Mouse (Mus musculus) cerebellum, adult 2 months (tissue): ENCODE data around the gene Vmn1r9.

Experiments used
- CTCF ChIP-seq: fragments of 200-500 bp; IDR thresholded peaks from 2 replicates; pipeline ENCODE4 v1.5.1; 2011; ENCODE audit warnings: low read depth, mild to moderate bottlenecking, control low read depth, low read length, moderate library complexity, borderline replicate concordance; ENCODE audit not compliant: insufficient read depth
- POLR2A ChIP-seq: fragments of 200-500 bp; IDR thresholded peaks from 2 replicates; pipeline ENCODE4 v1.6.1; 2011; ENCODE audit warnings: low read length, control low read depth, borderline replicate concordance; ENCODE audit not compliant: insufficient read depth

DNA sequence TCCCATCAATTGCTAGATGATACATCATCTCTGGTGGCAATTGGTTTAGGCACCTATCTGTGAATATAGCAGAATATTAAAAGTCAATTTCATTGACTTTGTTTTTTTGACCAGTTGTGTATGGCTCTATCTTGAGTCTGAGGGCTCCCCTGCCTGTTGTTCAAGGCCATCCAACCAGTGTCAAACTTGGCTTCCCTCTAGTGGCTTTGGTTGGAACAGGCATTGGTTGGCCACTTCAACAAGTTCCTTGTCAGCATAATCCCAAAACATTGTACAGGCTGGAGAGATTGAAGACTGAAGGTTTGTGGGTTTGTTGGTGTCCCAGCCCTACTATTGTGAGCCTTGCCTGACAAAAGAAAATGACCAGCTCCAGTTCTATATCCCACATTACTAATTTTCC lies 2.9 kb upstream of the Vmn1r9 start:
- no peak for TF ChIP-seq CTCF
- no peak for TF ChIP-seq POLR2A
